Mouse (Mus musculus): ENCODE measurements around the gene Olfr1229.

DNA sequence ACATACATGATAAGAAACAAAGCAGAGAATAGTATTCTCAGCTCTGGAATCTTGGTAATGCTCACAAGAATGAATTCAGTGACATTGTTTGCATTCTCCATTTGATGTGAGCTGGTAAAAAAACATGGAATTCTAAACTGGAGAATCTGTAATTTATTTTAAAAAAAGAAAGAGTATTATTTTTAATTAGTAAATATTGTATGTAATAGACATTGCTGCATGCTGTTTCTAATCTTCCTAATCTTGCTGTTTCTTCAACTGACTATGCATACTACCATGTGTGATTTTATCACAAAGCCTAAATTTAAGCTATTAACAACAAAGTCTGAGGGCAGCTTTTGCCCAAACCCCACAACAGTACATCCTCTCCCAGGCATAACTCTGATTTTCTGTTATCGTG lies 9.4 kb upstream of the Olfr1229 start, which contains the start of gene Olfr1230:
- no peak for TF ChIP-seq CTCF (IDR thresholded peaks at IDR 0.05; ENCODE audit: control insufficient read depth, insufficient read depth, low read length)
- no peak for TF ChIP-seq POLR2A (IDR thresholded peaks at IDR 0.05; ENCODE audit: borderline replicate concordance, control insufficient read depth, low read depth, low read length)
